ENCODE assay signal across 8 mouse cellular contexts in the genomic region with DNA sequence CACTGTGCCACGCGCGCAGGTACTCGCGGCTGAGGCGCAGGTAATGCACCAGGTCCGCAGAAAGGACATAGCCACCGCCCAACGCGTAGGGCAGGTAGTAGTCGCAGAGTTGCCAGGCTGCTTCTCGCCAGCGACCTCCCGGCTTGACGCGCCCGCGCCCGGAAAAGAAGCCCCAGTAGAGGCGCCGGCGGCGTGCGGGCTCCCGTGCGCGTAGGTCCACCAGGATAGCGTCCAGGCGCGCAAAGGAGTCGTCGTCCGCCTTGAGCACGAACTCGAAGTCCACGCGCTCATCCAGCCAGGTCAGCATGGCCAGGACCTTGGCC. TPM values are rescaled to one million over a fixed set of nuclear protein-coding genes. Genes with fewer than 3 reads are reported as not detected.
DNase-seq lines count a peak whose midpoint lies in the region; ATAC-seq and TF ChIP-seq lines count a peak whose summit lies in the region.

No protein-coding gene starts in this region.

- no peak for TF ChIP-seq CTCF in liver, postnatal 0 days (IDR thresholded peaks at IDR 0.05; ENCODE audit: low read depth)

- DNase-seq in heart, postnatal 4 days = no peak
- no peak for DNase-seq in ES-E14 (ENCODE audit: low read depth, low spot score)
- DNase-seq in liver, postnatal 0 days = no peak
- DNase-seq in T-cell, adult 2 months (ENCODE audit: low spot score) = no peak
- DNase-seq in right cerebral cortex, adult 18-20 months = no peak
- no peak for DNase-seq in cerebellum, adult 9-11 months

- H3K27ac ChIP-seq in heart, embryonic 14.5 days (replicated peaks in 1 of 2; ENCODE audit: control insufficient read depth in 1 of 2, insufficient read depth in 1 of 2, low read depth in 2 of 2, low read length in 2 of 2) = peak overlapping the region; percentile 90 to 93; a peak in 3 of 4 replicates
- peak overlapping the region; percentile 94; the same call in 1 of the 2 replicates for H3K27ac ChIP-seq in ES-E14 (ENCODE audit: insufficient read depth, low read depth, low read length, poor library complexity, severe bottlenecking)
- H3K27ac ChIP-seq in forebrain, embryonic 16.5 days (ENCODE audit: low read length) = peak overlapping the region; percentile 95
- H3K27ac ChIP-seq in liver, postnatal 0 days (ENCODE audit: low read depth) = peak overlapping the region; percentile 89

- H3K4me1 ChIP-seq in heart, embryonic 14.5 days (ENCODE audit: control insufficient read depth in 2 of 2, insufficient read depth in 2 of 2, low read length in 2 of 2) = peaks cover 7 to 23% of the 10 kb centered on the region in 2 experiments
- H3K4me1 ChIP-seq in ES-E14 (ENCODE audit: control insufficient read depth in 2 of 2, insufficient read depth in 2 of 2, low read length in 2 of 2, poor library complexity in 1 of 2) = peaks cover 3 to 8% of the 10 kb centered on the region in 2 experiments; a peak in 3 of 4 replicates
- peaks cover 22% of the 10 kb centered on the region for H3K4me1 ChIP-seq in forebrain, embryonic 16.5 days (replicated peaks; ENCODE audit: control insufficient read depth, insufficient read depth, low read length)
- H3K4me1 ChIP-seq in liver, postnatal 0 days (ENCODE audit: insufficient read depth) = peaks cover 34% of the 10 kb centered on the region

- peaks cover 11% of the 10 kb centered on the region for H3K36me3 ChIP-seq in heart, embryonic 14.5 days (ENCODE audit: control insufficient read depth, insufficient read depth, low read length)
- peaks cover 2% of the 10 kb centered on the region; the same call in 1 of the 2 replicates for H3K36me3 ChIP-seq in ES-E14 (ENCODE audit: control insufficient read depth, insufficient read depth, low read length, poor library complexity, severe bottlenecking)
- no peaks in the 10 kb centered on the region for H3K36me3 ChIP-seq in forebrain, embryonic 16.5 days (ENCODE audit: control insufficient read depth, insufficient read depth)
- H3K36me3 ChIP-seq in liver, postnatal 0 days (replicated peaks; ENCODE audit: insufficient read depth, low read length) = peaks cover 10% of the 10 kb centered on the region

- no peak for TF ChIP-seq EP300 in liver, postnatal 0 days (IDR thresholded peaks at IDR 0.05; ENCODE audit: low read depth)

- peak overlapping the region; percentile 71 for H3K9ac ChIP-seq in heart, embryonic 14.5 days (ENCODE audit: low read length)
- peak overlapping the region; percentile 96 for H3K9ac ChIP-seq in ES-E14 (ENCODE audit: insufficient read depth, low read depth, low read length, poor library complexity, severe bottlenecking)
- H3K9ac ChIP-seq in forebrain, embryonic 16.5 days (replicated peaks; ENCODE audit: low read depth, low read length) = peak overlapping the region; percentile 81
- peak overlapping the region; percentile 65 for H3K9ac ChIP-seq in liver, postnatal 0 days (replicated peaks)

- 25% methylated on average over 37 of the region's 37 CpGs for WGBS in heart, embryonic 14.5 days
- 29% methylated on average over 37 of the region's 37 CpGs for WGBS in forebrain, embryonic 16.5 days
- WGBS in liver, postnatal 0 days (ENCODE audit: insufficient replicate concordance) = 22% methylated on average over 37 of the region's 37 CpGs

- peak overlapping the region; percentile 69 to 81 for H3K4me3 ChIP-seq in heart, embryonic 14.5 days (ENCODE audit: control insufficient read depth in 1 of 2, insufficient read depth in 1 of 2, low read depth in 1 of 2, low read length in 2 of 2)
- peak overlapping the region; percentile 88 for H3K4me3 ChIP-seq in ES-E14 (ENCODE audit: insufficient read depth in 1 of 2, low read depth in 1 of 2, low read length in 2 of 2, poor library complexity in 1 of 2, severe bottlenecking in 1 of 2)
- H3K4me3 ChIP-seq in forebrain, embryonic 16.5 days (replicated peaks; ENCODE audit: low read length) = peak overlapping the region; percentile 74
- peak overlapping the region; percentile 99 for H3K4me3 ChIP-seq in liver, postnatal 0 days (ENCODE audit: low read depth, low read length)

- in situ Hi-C loops in ES-E14 (cut with MboI; ENCODE audit: low sequenced_read_pairs in 2 of 2, unreplicated experiment in 2 of 2) = no loop called here

- no peak for ATAC-seq in heart, embryonic 14.5 days (ENCODE audit: insufficient number of reproducible peaks, insufficient read depth, low FRiP score, low read depth)
- peak; percentile 2; the same call in 1 of the 2 replicates for ATAC-seq in forebrain, embryonic 16.5 days
- ATAC-seq in liver, postnatal 0 days = no peak

- H3K4me2 ChIP-seq in heart, embryonic 14.5 days (ENCODE audit: low read length) = peak overlapping the region; percentile 97
- H3K4me2 ChIP-seq in forebrain, embryonic 16.5 days (ENCODE audit: low read length) = peak overlapping the region; percentile 99
- peak overlapping the region; percentile 97 for H3K4me2 ChIP-seq in liver, postnatal 0 days (ENCODE audit: low read depth, low read length)

- no peaks in the 10 kb centered on the region for H3K27me3 ChIP-seq in heart, embryonic 14.5 days (ENCODE audit: control insufficient read depth, insufficient read depth, low read length)
- H3K27me3 ChIP-seq in forebrain, embryonic 16.5 days (replicated peaks; ENCODE audit: control insufficient read depth, insufficient read depth, low read length) = no peaks in the 10 kb centered on the region
- no peaks in the 10 kb centered on the region for H3K27me3 ChIP-seq in liver, postnatal 0 days (ENCODE audit: insufficient read depth, low read length)

- no peaks in the 10 kb centered on the region for H3K9me3 ChIP-seq in heart, embryonic 14.5 days (ENCODE audit: control insufficient read depth, low read length)
- H3K9me3 ChIP-seq in ES-E14 (ENCODE audit: control insufficient read depth, insufficient read depth, low read depth, low read length) = no peaks in the 10 kb centered on the region
- H3K9me3 ChIP-seq in forebrain, embryonic 16.5 days (ENCODE audit: control insufficient read depth, low read length) = no peaks in the 10 kb centered on the region
- H3K9me3 ChIP-seq in liver, postnatal 0 days (ENCODE audit: low read length) = no peaks in the 10 kb centered on the region

TF ChIP-seq in ES-E14, 5 proteins besides CTCF, POLR2A, EP300 and RAD21:
- TF ChIP-seq MAFK (IDR thresholded peaks at IDR 0.05; ENCODE audit: insufficient read depth, low read depth, low read length) = no peak
- no peak for TF ChIP-seq ZNF384 (IDR thresholded peaks at IDR 0.05; ENCODE audit: low read depth, low read length)
- TF ChIP-seq HCFC1 (IDR thresholded peaks at IDR 0.05; ENCODE audit: borderline replicate concordance, insufficient read depth, low read length) = no peak
- no peak for TF ChIP-seq CHD2 (IDR thresholded peaks at IDR 0.05; ENCODE audit: low read depth, low read length)
- TF ChIP-seq ZC3H11A (IDR thresholded peaks at IDR 0.05; ENCODE audit: borderline replicate concordance, low read depth, low read length) = no peak

RNA-seq across cellular contexts. Expression of a gene that starts 0.6 kb away (rescaled TPM):
- polyA plus RNA-seq in heart, embryonic 14.5 days (2014; fragmentation: Nextera tagmentation; extraction: Ambion mirVana) = 8.9 and 11.5 TPM in 2 replicates
- 1 to 10 TPM; 4.1 to 4.5 TPM for total RNA-seq in heart, postnatal 4 days (2021)
- total RNA-seq in ES-E14 (2012; rRNA removed) = 11.9 and 20.6 TPM in 2 replicates
- polyA plus RNA-seq in forebrain, embryonic 16.5 days (2015; fragmentation: Nextera tagmentation; extraction: Ambion mirVana) = 26.8 and 30.4 TPM in 2 replicates
- 3.5 and 4.7 TPM in 2 replicates for polyA plus RNA-seq in liver, postnatal 0 days (2015; fragmentation: Nextera tagmentation; extraction: Ambion mirVana)

RNA-seq across cellular contexts. Expression of a gene that starts 0.8 kb away (rescaled TPM):
- 133 and 137 TPM in 2 replicates for polyA plus RNA-seq in heart, embryonic 14.5 days (2014; fragmentation: Nextera tagmentation; extraction: Ambion mirVana)
- 100 to 1,000 TPM; 107 to 109 TPM for total RNA-seq in heart, postnatal 4 days (2021)
- 176 and 257 TPM in 2 replicates for total RNA-seq in ES-E14 (2012; rRNA removed)
- 118 and 125 TPM in 2 replicates for polyA plus RNA-seq in forebrain, embryonic 16.5 days (2015; fragmentation: Nextera tagmentation; extraction: Ambion mirVana)
- polyA plus RNA-seq in liver, postnatal 0 days (2015; fragmentation: Nextera tagmentation; extraction: Ambion mirVana) = 91.5 and 94.2 TPM in 2 replicates

RNA-seq across cellular contexts. Expression of a gene that starts 21.8 kb away (rescaled TPM):
- 0.51 and 0.57 TPM in 2 replicates for polyA plus RNA-seq in heart, embryonic 14.5 days (2014; fragmentation: Nextera tagmentation; extraction: Ambion mirVana)
- under 1 TPM; 0.34 to 0.62 TPM for total RNA-seq in heart, postnatal 4 days (2021)
- total RNA-seq in ES-E14 (2012; rRNA removed) = 2.4 and 2.6 TPM in 2 replicates
- polyA plus RNA-seq in forebrain, embryonic 16.5 days (2015; fragmentation: Nextera tagmentation; extraction: Ambion mirVana) = 1.0 and 1.4 TPM in 2 replicates
- 0.26 and 0.36 TPM in 2 replicates for polyA plus RNA-seq in liver, postnatal 0 days (2015; fragmentation: Nextera tagmentation; extraction: Ambion mirVana)

RNA-seq across cellular contexts. Expression of a gene that starts 29.8 kb away (rescaled TPM):
- 26.8 and 29.2 TPM in 2 replicates for polyA plus RNA-seq in heart, embryonic 14.5 days (2014; fragmentation: Nextera tagmentation; extraction: Ambion mirVana)
- 10 to 100 TPM; 14.7 to 15.2 TPM for total RNA-seq in heart, postnatal 4 days (2021)
- 6.4 and 10.3 TPM in 2 replicates for total RNA-seq in ES-E14 (2012; rRNA removed)
- polyA plus RNA-seq in forebrain, embryonic 16.5 days (2015; fragmentation: Nextera tagmentation; extraction: Ambion mirVana) = 6.3 and 9.2 TPM in 2 replicates
- polyA plus RNA-seq in liver, postnatal 0 days (2015; fragmentation: Nextera tagmentation; extraction: Ambion mirVana) = 39.5 and 39.7 TPM in 2 replicates

RNA-seq across cellular contexts. Expression of a gene that starts 34.1 kb away (rescaled TPM):
- polyA plus RNA-seq in heart, embryonic 14.5 days (2014; fragmentation: Nextera tagmentation; extraction: Ambion mirVana) = 2.2 and 2.3 TPM in 2 replicates
- under 1 TPM in 1 of 2 experiments, not detected in 1; 0.29 TPM for total RNA-seq in heart, postnatal 4 days (2021)
- total RNA-seq in ES-E14 (2012; rRNA removed) = 0.62 and 1.1 TPM in 2 replicates
- 0.60 and 1.5 TPM in 2 replicates for polyA plus RNA-seq in forebrain, embryonic 16.5 days (2015; fragmentation: Nextera tagmentation; extraction: Ambion mirVana)
- polyA plus RNA-seq in liver, postnatal 0 days (2015; fragmentation: Nextera tagmentation; extraction: Ambion mirVana) = 0.78 and 1.2 TPM in 2 replicates
